Comparison of ENCODE assay signal across 10 mouse cellular contexts in genomic region chr2:143546412-143547211, GRCm38 (mm10). TPM values are rescaled to one million over a fixed set of nuclear protein-coding genes. Genes with fewer than 3 reads are reported as not detected.
DNase-seq lines count a peak whose midpoint lies in the region; ATAC-seq and TF ChIP-seq lines count a peak whose summit lies in the region.
"Had no signal": no experiment of that assay in that cellular context is flagged by ENCODE, and none has a peak within 500 bp of the region (broad histone marks: within the 10 kb centered on the region; RNA-seq: fewer than 3 reads in every experiment).

No protein-coding gene starts in this region.

- peaks cover 3 to 5% of the 10 kb centered on the region in 2 experiments; a peak in 2 of 4 replicates for H3K4me1 ChIP-seq in heart, embryonic 14.5 days (ENCODE audit: control insufficient read depth in 2 of 2, insufficient read depth in 2 of 2, low read length in 2 of 2)
- 0 out of 2 replicates have a peak, but pooled peaks cover 4% of the 10 kb centered on the region for H3K4me1 ChIP-seq in hindbrain, postnatal 0 days (ENCODE audit: insufficient read depth, low read length)
- peaks cover 17% of the 10 kb centered on the region for H3K4me1 ChIP-seq in midbrain, embryonic 12.5 days

- H3K9ac ChIP-seq in heart, embryonic 14.5 days (ENCODE audit: low read length) = no peak overlapping the region
- peak overlapping the region; percentile 65 for H3K9ac ChIP-seq in hindbrain, postnatal 0 days (replicated peaks; ENCODE audit: low read length)
- peak overlapping the region; percentile 68 for H3K9ac ChIP-seq in midbrain, embryonic 12.5 days (replicated peaks)

- H3K4me3 ChIP-seq in heart, embryonic 14.5 days (ENCODE audit: control insufficient read depth in 1 of 2, insufficient read depth in 1 of 2, low read depth in 1 of 2, low read length in 2 of 2) = peak overlapping the region in 1 of 2 experiments; percentile 43; a peak in 2 of 4 replicates
- H3K4me3 ChIP-seq in hindbrain, postnatal 0 days (ENCODE audit: low read length) = peak overlapping the region; percentile 73
- H3K4me3 ChIP-seq in midbrain, embryonic 12.5 days = peak overlapping the region; percentile 59

- 1% methylated on average over 33 of the region's 33 CpGs for WGBS in heart, embryonic 14.5 days
- under 1% methylated on average over 33 of the region's 33 CpGs for WGBS in hindbrain, postnatal 0 days
- under 1% methylated on average over 33 of the region's 33 CpGs for WGBS in midbrain, embryonic 12.5 days

- no peak for DNase-seq in heart, adult 18-20 months
- peak; percentile 5 for DNase-seq in NIH3T3 (ENCODE audit: low read depth)
- DNase-seq in embryo, embryonic 9.5 days (ENCODE audit: extremely low spot score) = peak; percentile 65
- DNase-seq in hindbrain, postnatal 0 days (ENCODE audit: low spot score) = peak; percentile 31

- TF ChIP-seq CTCF in hindbrain, postnatal 0 days (IDR thresholded peaks at IDR 0.05; ENCODE audit: low read depth) = no peak

- peak overlapping the region; percentile 76 for H3K4me2 ChIP-seq in heart, embryonic 14.5 days (ENCODE audit: low read length)
- H3K4me2 ChIP-seq in hindbrain, postnatal 0 days (ENCODE audit: low read depth, low read length) = peak overlapping the region; percentile 76
- H3K4me2 ChIP-seq in midbrain, embryonic 12.5 days (replicated peaks) = peak overlapping the region; percentile 73

- H3K27me3 ChIP-seq in heart, embryonic 14.5 days (ENCODE audit: control insufficient read depth, insufficient read depth, low read length) = peaks cover 62% of the 10 kb centered on the region
- H3K27me3 ChIP-seq in hindbrain, postnatal 0 days (ENCODE audit: insufficient read depth, low read length) = no peaks in the 10 kb centered on the region
- peaks cover 29% of the 10 kb centered on the region for H3K27me3 ChIP-seq in midbrain, embryonic 12.5 days

- ATAC-seq in heart, embryonic 14.5 days (ENCODE audit: insufficient number of reproducible peaks, insufficient read depth, low FRiP score, low read depth) = no peak
- ATAC-seq in hindbrain, postnatal 0 days = no peak
- ATAC-seq in midbrain, embryonic 12.5 days (ENCODE audit: low FRiP score, low read depth) = peak; percentile 24; the same call in 1 of the 2 replicates
- no peak for ATAC-seq in frontal cortex, adult (ENCODE audit: low TSS enrichment)
- ATAC-seq in CD4-positive, CD25-positive, alpha-beta regulatory T cell, adult 4 months = no peak

- no peaks in the 10 kb centered on the region for H3K9me3 ChIP-seq in heart, embryonic 14.5 days (ENCODE audit: control insufficient read depth, low read length)
- H3K9me3 ChIP-seq in hindbrain, postnatal 0 days (ENCODE audit: low read length) = no peaks in the 10 kb centered on the region
- H3K9me3 ChIP-seq in midbrain, embryonic 12.5 days = no peaks in the 10 kb centered on the region

- no peaks in the 10 kb centered on the region for H3K36me3 ChIP-seq in heart, embryonic 14.5 days (ENCODE audit: control insufficient read depth, insufficient read depth, low read length)
- H3K36me3 ChIP-seq in hindbrain, postnatal 0 days (ENCODE audit: insufficient read depth, low read length) = no peaks in the 10 kb centered on the region
- H3K36me3 ChIP-seq in midbrain, embryonic 12.5 days = no peaks in the 10 kb centered on the region

- no peak overlapping the region for H3K27ac ChIP-seq in heart, embryonic 14.5 days (replicated peaks in 1 of 2; ENCODE audit: control insufficient read depth in 1 of 2, insufficient read depth in 1 of 2, low read depth in 2 of 2, low read length in 2 of 2)
- H3K27ac ChIP-seq in hindbrain, postnatal 0 days = peak overlapping the region; percentile 87; the same call in 1 of the 2 replicates
- peak overlapping the region; percentile 60; the same call in 1 of the 2 replicates for H3K27ac ChIP-seq in midbrain, embryonic 12.5 days (replicated peaks)

RNA-seq across cellular contexts. Expression of gene Pcsk2, which starts 0.7 kb away (rescaled TPM):
- 0.04 TPM in 1 of 2 replicates, not detected in the other for polyA plus RNA-seq in heart, embryonic 14.5 days (2014; fragmentation: Nextera tagmentation; extraction: Ambion mirVana)
- total RNA-seq in heart, adult 18-20 months (2021) = not detected
- total RNA-seq in hindbrain, postnatal 0 days (2014; rRNA removed) = 37.9 and 45.4 TPM in 2 replicates
- 25.5 and 26.5 TPM in 2 replicates for polyA plus RNA-seq in hindbrain, postnatal 0 days (2015; fragmentation: Nextera tagmentation; extraction: Ambion mirVana)
- polyA plus RNA-seq in midbrain, embryonic 12.5 days (2016; fragmentation: Nextera tagmentation; extraction: Ambion mirVana) = 12.7 and 14.3 TPM in 2 replicates
- polyA plus RNA-seq in CD4-positive, CD25-positive, alpha-beta regulatory T cell, adult 4 months (2017; shearing (Covaris generic)) = under 1 TPM in 1 of 2 experiments, not detected in 1; 0.07 TPM
- total RNA-seq: hematopoietic stem cell, adult 5-6 weeks had no signal
- polyA plus RNA-seq: Patski had no signal

Comparison
In these comparisons a context has a peak if more than half of its experiments do, and no peak if none do; other contexts are left out.
1. H3K27ac ChIP-seq: peak in hindbrain, postnatal 0 days (single experiment) and midbrain, embryonic 12.5 days (single experiment); none in heart, embryonic 14.5 days (0 of 2).
2. DNase-seq: peak in NIH3T3 (single experiment), embryo, embryonic 9.5 days (single experiment) and hindbrain, postnatal 0 days (single experiment); none in heart, adult 18-20 months (0 of 2).
3. RNA of gene Pcsk2, which starts 0.7 kb away (polyA plus RNA-seq): 25.5 to 26.5 TPM in hindbrain, postnatal 0 days and 12.7 to 14.3 TPM in midbrain, embryonic 12.5 days; 0.07 TPM in CD4-positive, CD25-positive, alpha-beta regulatory T cell, adult 4 months and 0.04 TPM in heart, embryonic 14.5 days; every median in the first group is over 10 times any median in the second.
4. Peak in every context shown above with its lines, with median percentiles within 50 percentile points of each other: H3K4me2 ChIP-seq.